In the genomic region with DNA sequence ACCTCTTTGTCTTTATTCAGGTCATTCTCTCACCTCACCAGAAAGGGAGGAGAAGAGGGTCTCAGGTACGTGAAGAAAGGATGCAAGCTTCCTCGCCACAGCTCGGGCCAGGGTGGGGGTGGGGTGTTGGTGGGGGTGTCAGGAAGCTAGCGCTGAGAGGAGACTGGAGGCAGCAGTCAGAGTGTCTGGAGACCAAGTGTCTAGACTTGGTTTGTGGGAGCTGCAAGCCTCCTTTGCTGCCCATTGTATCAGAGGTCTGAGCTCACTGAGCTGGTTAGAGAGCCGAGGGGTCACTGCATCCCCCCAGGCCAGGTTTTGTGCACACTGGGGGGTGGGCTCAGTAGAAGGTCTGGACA, we compare ENCODE assay signal across 9 mouse cellular contexts.
A peak's percentile ranks its signal among the peaks of the same experiment; 100 is the strongest.
DNase-seq lines count a peak whose midpoint lies in the region; ATAC-seq and TF ChIP-seq lines count a peak whose summit lies in the region.
"Had no signal": no experiment of that assay in that cellular context is flagged by ENCODE, and none has a peak within 500 bp of the region (broad histone marks: within the 10 kb centered on the region; RNA-seq: fewer than 3 reads in every experiment).

No protein-coding gene starts in this region.

- no peaks in the 10 kb centered on the region for H3K27me3 ChIP-seq in heart, embryonic 15.5 days
- H3K27me3 ChIP-seq in embryonic facial prominence, embryonic 12.5 days = no peaks in the 10 kb centered on the region
- no peaks in the 10 kb centered on the region for H3K27me3 ChIP-seq in forebrain, postnatal 0 days (ENCODE audit: insufficient read depth, low read length)
- peaks cover 11% of the 10 kb centered on the region; the same call in 1 of the 2 replicates for H3K27me3 ChIP-seq in midbrain, embryonic 12.5 days
- H3K27me3 ChIP-seq: liver, embryonic 13.5 days had no signal

- peak overlapping the region; percentile 50 for H3K4me2 ChIP-seq in heart, embryonic 15.5 days
- peak overlapping the region; percentile 40 for H3K4me2 ChIP-seq in embryonic facial prominence, embryonic 12.5 days (replicated peaks)
- H3K4me2 ChIP-seq in forebrain, postnatal 0 days (ENCODE audit: low read depth) = peak overlapping the region; percentile 46
- peak overlapping the region; percentile 51 for H3K4me2 ChIP-seq in midbrain, embryonic 12.5 days (replicated peaks)
- H3K4me2 ChIP-seq: liver, embryonic 13.5 days had no signal

- no peaks in the 10 kb centered on the region for H3K9me3 ChIP-seq in heart, embryonic 15.5 days (replicated peaks)
- H3K9me3 ChIP-seq in embryonic facial prominence, embryonic 12.5 days = no peaks in the 10 kb centered on the region
- H3K9me3 ChIP-seq in forebrain, postnatal 0 days (ENCODE audit: low read length) = no peaks in the 10 kb centered on the region
- H3K9me3 ChIP-seq in midbrain, embryonic 12.5 days = no peaks in the 10 kb centered on the region
- H3K9me3 ChIP-seq: liver, embryonic 13.5 days had no signal

- peaks cover 17% of the 10 kb centered on the region for H3K4me1 ChIP-seq in heart, embryonic 15.5 days (replicated peaks)
- H3K4me1 ChIP-seq in embryonic facial prominence, embryonic 12.5 days = peaks cover 11% of the 10 kb centered on the region
- H3K4me1 ChIP-seq in forebrain, postnatal 0 days (ENCODE audit: insufficient read depth) = peaks cover 21% of the 10 kb centered on the region
- H3K4me1 ChIP-seq in midbrain, embryonic 12.5 days = peaks cover 33% of the 10 kb centered on the region
- H3K4me1 ChIP-seq: liver, embryonic 13.5 days had no signal

- 35% methylated on average over 5 of the region's 5 CpGs for WGBS in heart, embryonic 15.5 days
- 22% methylated on average over 5 of the region's 5 CpGs for WGBS in embryonic facial prominence, embryonic 12.5 days
- 5% methylated on average over 5 of the region's 5 CpGs for WGBS in forebrain, postnatal 0 days
- 9% methylated on average over 5 of the region's 5 CpGs for WGBS in midbrain, embryonic 12.5 days

- DNase-seq in heart, postnatal 14 days = no peak
- no peak for DNase-seq in forebrain, postnatal 0 days
- no peak for DNase-seq in urinary bladder, postnatal 10 days (ENCODE audit: low spot score)
- DNase-seq in thymus, postnatal 0 days (ENCODE audit: low spot score) = no peak
- no peak for DNase-seq in right cerebral cortex, postnatal 25 days
- DNase-seq: liver, embryonic 13.5 days had no signal

- ATAC-seq in heart, embryonic 15.5 days (replicated peaks; ENCODE audit: insufficient number of reproducible peaks, insufficient read depth, low FRiP score, low read depth) = no peak
- ATAC-seq in embryonic facial prominence, embryonic 12.5 days (ENCODE audit: insufficient number of reproducible peaks, insufficient read depth, low FRiP score, low TSS enrichment) = no peak
- peak; percentile 50 for ATAC-seq in forebrain, postnatal 0 days
- ATAC-seq in midbrain, embryonic 12.5 days (ENCODE audit: low FRiP score, low read depth) = peak; percentile 55; the same call in 1 of the 2 replicates

- H3K9ac ChIP-seq in heart, embryonic 15.5 days = no peak overlapping the region
- H3K9ac ChIP-seq in embryonic facial prominence, embryonic 12.5 days = no peak overlapping the region
- peak overlapping the region; percentile 51 for H3K9ac ChIP-seq in forebrain, postnatal 0 days
- peak overlapping the region; percentile 46 for H3K9ac ChIP-seq in midbrain, embryonic 12.5 days (replicated peaks)
- H3K9ac ChIP-seq: liver, embryonic 13.5 days had no signal

- intact Hi-C loops in heart, postnatal 14 days (cut with DNase I) = no loop called here

- H3K27ac ChIP-seq in heart, embryonic 15.5 days = no peak overlapping the region
- no peak overlapping the region; the same call in 1 of the 2 replicates for H3K27ac ChIP-seq in embryonic facial prominence, embryonic 12.5 days
- H3K27ac ChIP-seq in forebrain, postnatal 0 days (ENCODE audit: low read depth, low read length) = peak overlapping the region; percentile 89
- peak overlapping the region; percentile 91 for H3K27ac ChIP-seq in midbrain, embryonic 12.5 days (replicated peaks)
- H3K27ac ChIP-seq: liver, embryonic 13.5 days had no signal

- 0 out of 2 replicates have a peak overlapping the region, but pooled peaks have one; percentile 26 for H3K4me3 ChIP-seq in heart, embryonic 15.5 days
- peak overlapping the region; percentile 2; the same call in 1 of the 2 replicates for H3K4me3 ChIP-seq in embryonic facial prominence, embryonic 12.5 days
- peak overlapping the region; percentile 22 for H3K4me3 ChIP-seq in forebrain, postnatal 0 days (ENCODE audit: low read depth, low read length)
- H3K4me3 ChIP-seq in midbrain, embryonic 12.5 days = peak overlapping the region; percentile 25
- H3K4me3 ChIP-seq: liver, embryonic 13.5 days had no signal

- TF ChIP-seq CTCF in forebrain, postnatal 0 days (IDR thresholded peaks at IDR 0.05; ENCODE audit: low read depth) = no peak

- H3K36me3 ChIP-seq in heart, embryonic 15.5 days = no peaks in the 10 kb centered on the region
- H3K36me3 ChIP-seq in embryonic facial prominence, embryonic 12.5 days = no peaks in the 10 kb centered on the region
- H3K36me3 ChIP-seq in forebrain, postnatal 0 days (ENCODE audit: insufficient read depth) = no peaks in the 10 kb centered on the region
- no peaks in the 10 kb centered on the region for H3K36me3 ChIP-seq in midbrain, embryonic 12.5 days
- H3K36me3 ChIP-seq: liver, embryonic 13.5 days had no signal

Comparison
In these comparisons a context has a peak if more than half of its experiments do, and no peak if none do; other contexts are left out.
1. ATAC-seq: peak in forebrain, postnatal 0 days (single experiment) and midbrain, embryonic 12.5 days (single experiment); none in heart, embryonic 15.5 days (single experiment) and embryonic facial prominence, embryonic 12.5 days (single experiment).
2. H3K27ac ChIP-seq: peak in forebrain, postnatal 0 days (single experiment) and midbrain, embryonic 12.5 days (single experiment); none in heart, embryonic 15.5 days (single experiment) and embryonic facial prominence, embryonic 12.5 days (single experiment).
3. H3K9ac ChIP-seq: peak in forebrain, postnatal 0 days (single experiment) and midbrain, embryonic 12.5 days (single experiment); none in heart, embryonic 15.5 days (single experiment) and embryonic facial prominence, embryonic 12.5 days (single experiment).
4. Peak in every context shown above with its lines, with median percentiles within 50 percentile points of each other: H3K4me2 ChIP-seq and H3K4me3 ChIP-seq.